8 mouse cellular contexts compared by ENCODE assay signal in genomic region chr2:156143953-156144724, GRCm38 (mm10). TPM values are rescaled to one million over a fixed set of nuclear protein-coding genes. Genes with fewer than 3 reads are reported as not detected.
DNase-seq lines count a peak whose midpoint lies in the region; ATAC-seq and TF ChIP-seq lines count a peak whose summit lies in the region.

Gene Romo1, plus strand, starts transcription at chr2:156144039.
Gene Nfs1, minus strand, starts transcription at chr2:156144186.

- peaks cover 6% of the 10 kb centered on the region for H3K36me3 ChIP-seq in ES-E14 (ENCODE audit: control insufficient read depth, insufficient read depth, low read length, poor library complexity, severe bottlenecking)
- H3K36me3 ChIP-seq in forebrain, embryonic 16.5 days (ENCODE audit: control insufficient read depth, insufficient read depth): peaks cover 15% of the 10 kb centered on the region; the same call in 1 of the 2 replicates
- peaks cover 40% of the 10 kb centered on the region for H3K36me3 ChIP-seq in lung, embryonic 14.5 days (ENCODE audit: insufficient read depth)
- peaks cover 28% of the 10 kb centered on the region for H3K36me3 ChIP-seq in thymus, adult 2 months (ENCODE audit: control insufficient read depth, insufficient read depth, low read length)

- peak within 1 kb of the TSS; percentile 93 for H3K4me2 ChIP-seq in forebrain, embryonic 16.5 days (ENCODE audit: low read length)
- peak within 1 kb of the TSS; percentile 80 for H3K4me2 ChIP-seq in lung, embryonic 14.5 days

- DNase-seq in ES-E14 (ENCODE audit: low read depth, low spot score): peak; percentile 88
- peak; percentile 86 for DNase-seq in cerebellum, adult 11-12 months
- DNase-seq in heart, postnatal 36 days: peak; percentile 91
- peak; percentile 93 to 94 for DNase-seq in layer of hippocampus, adult 2 months (ENCODE audit: low spot score in 2 of 2)
- DNase-seq in lung, embryonic 14.5 days: peak; percentile 98
- DNase-seq in thymus, adult 2 months: peak; percentile 96

- peak within 1 kb of the TSS; percentile 49 for H3K27ac ChIP-seq in ES-E14 (ENCODE audit: insufficient read depth, low read depth, low read length, poor library complexity, severe bottlenecking)
- H3K27ac ChIP-seq in forebrain, embryonic 16.5 days (ENCODE audit: low read length): peak within 1 kb of the TSS; percentile 93
- H3K27ac ChIP-seq in layer of hippocampus, adult 2 months: peak within 1 kb of the TSS; percentile 90
- peak within 1 kb of the TSS; percentile 94 for H3K27ac ChIP-seq in lung, embryonic 14.5 days (ENCODE audit: low read depth)
- peak within 1 kb of the TSS; percentile 54 for H3K27ac ChIP-seq in olfactory bulb, adult 2 months (ENCODE audit: insufficient read depth, low read depth, low read length)
- peak within 1 kb of the TSS; percentile 46 for H3K27ac ChIP-seq in thymus, adult 2 months (ENCODE audit: control insufficient read depth, insufficient read depth, low read length)

- TF ChIP-seq POLR2A in olfactory bulb, adult 2 months (IDR thresholded peaks at IDR 0.05; ENCODE audit: insufficient read depth, low read depth, low read length): peak; percentile 48; the same call in 1 of the 2 replicates
- peak; percentile 61 for TF ChIP-seq POLR2A in thymus, adult 2 months (IDR thresholded peaks at IDR 0.05; ENCODE audit: control insufficient read depth, extremely low read depth, insufficient read depth, low read length, poor library complexity)

- TF ChIP-seq CTCF in layer of hippocampus, adult 2 months (conservative IDR thresholded peaks at IDR 0.05): peak; percentile 69
- peak; percentile 67 for TF ChIP-seq CTCF in lung, embryonic 14.5 days (IDR thresholded peaks at IDR 0.05; ENCODE audit: low read depth)
- 0 out of 2 replicates have a peak, but pooled peaks have one; percentile 11 for TF ChIP-seq CTCF in olfactory bulb, adult 2 months (IDR thresholded peaks at IDR 0.05; ENCODE audit: insufficient read depth, low read depth, low read length)
- TF ChIP-seq CTCF in thymus, adult 2 months (IDR thresholded peaks at IDR 0.05; ENCODE audit: borderline replicate concordance, control insufficient read depth, extremely low read depth, insufficient read depth, low read length, poor library complexity): 0 out of 2 replicates have a peak, but pooled peaks have one; percentile 27

- peak within 1 kb of the TSS; percentile 78 to 86 for H3K4me3 ChIP-seq in ES-E14 (ENCODE audit: insufficient read depth in 1 of 2, low read depth in 1 of 2, low read length in 2 of 2, poor library complexity in 1 of 2, severe bottlenecking in 1 of 2)
- H3K4me3 ChIP-seq in forebrain, embryonic 16.5 days (replicated peaks; ENCODE audit: low read length): peak within 1 kb of the TSS; percentile 90
- peak within 1 kb of the TSS; percentile 95 for H3K4me3 ChIP-seq in layer of hippocampus, adult 2 months
- peak within 1 kb of the TSS; percentile 83 for H3K4me3 ChIP-seq in lung, embryonic 14.5 days (ENCODE audit: low read depth, low read length)
- H3K4me3 ChIP-seq in olfactory bulb, adult 2 months (ENCODE audit: insufficient read depth, low read depth, low read length): peak within 1 kb of the TSS; percentile 66
- H3K4me3 ChIP-seq in thymus, adult 2 months (ENCODE audit: control insufficient read depth, insufficient read depth, low read length): peak within 1 kb of the TSS; percentile 81

- intact Hi-C loops in heart, postnatal 36 days (cut with DNase I): loop anchor here (2.0 kb wide), 1 partner anchor 181 kb away; no protein-coding TSS in a partner anchor

- peak within 1 kb of the TSS; percentile 84 for H3K9ac ChIP-seq in ES-E14 (ENCODE audit: insufficient read depth, low read depth, low read length, poor library complexity, severe bottlenecking)
- H3K9ac ChIP-seq in forebrain, embryonic 16.5 days (replicated peaks; ENCODE audit: low read depth, low read length): peak within 1 kb of the TSS; percentile 87
- H3K9ac ChIP-seq in lung, embryonic 14.5 days: peak within 1 kb of the TSS; percentile 89

- peak; percentile 99 for ATAC-seq in forebrain, embryonic 16.5 days
- ATAC-seq in lung, embryonic 14.5 days (ENCODE audit: insufficient read depth): peak; percentile 97

- H3K4me1 ChIP-seq in ES-E14 (ENCODE audit: control insufficient read depth in 2 of 2, insufficient read depth in 2 of 2, low read length in 2 of 2, poor library complexity in 1 of 2): no peaks in the 10 kb centered on the region
- peaks cover 15% of the 10 kb centered on the region for H3K4me1 ChIP-seq in forebrain, embryonic 16.5 days (replicated peaks; ENCODE audit: control insufficient read depth, insufficient read depth, low read length)
- H3K4me1 ChIP-seq in lung, embryonic 14.5 days (ENCODE audit: insufficient read depth): no peaks in the 10 kb centered on the region
- peaks cover 3% of the 10 kb centered on the region; the same call in 1 of the 2 replicates for H3K4me1 ChIP-seq in olfactory bulb, adult 2 months (ENCODE audit: control insufficient read depth, insufficient read depth, low read length)
- H3K4me1 ChIP-seq in thymus, adult 2 months (replicated peaks; ENCODE audit: control insufficient read depth, insufficient read depth, low read length): peaks cover 3% of the 10 kb centered on the region

- in situ Hi-C loops in ES-E14 (cut with MboI; ENCODE audit: low sequenced_read_pairs in 2 of 2, unreplicated experiment in 2 of 2): no loop called here

- no peaks in the 10 kb centered on the region for H3K9me3 ChIP-seq in ES-E14 (ENCODE audit: control insufficient read depth, insufficient read depth, low read depth, low read length)
- H3K9me3 ChIP-seq in forebrain, embryonic 16.5 days (ENCODE audit: control insufficient read depth, low read length): no peaks in the 10 kb centered on the region
- H3K9me3 ChIP-seq in lung, embryonic 14.5 days (ENCODE audit: low read depth, low read length): no peaks in the 10 kb centered on the region

- WGBS in forebrain, embryonic 16.5 days: 0% methylated on average over 69 of the region's 70 CpGs
- under 1% methylated on average over 70 of the region's 70 CpGs for WGBS in lung, embryonic 14.5 days
- under 1% methylated on average over 67 of the region's 70 CpGs for WGBS in olfactory bulb, adult 2 months
- under 1% methylated on average over 70 of the region's 70 CpGs for WGBS in thymus, adult 2 months

- no peaks in the 10 kb centered on the region for H3K27me3 ChIP-seq in forebrain, embryonic 16.5 days (replicated peaks; ENCODE audit: control insufficient read depth, insufficient read depth, low read length)
- no peaks in the 10 kb centered on the region for H3K27me3 ChIP-seq in lung, embryonic 14.5 days (ENCODE audit: insufficient read depth, low read length)
- no peaks in the 10 kb centered on the region for H3K27me3 ChIP-seq in thymus, adult 2 months (ENCODE audit: control insufficient read depth, insufficient read depth, low read length)

TF ChIP-seq in ES-E14, 5 proteins besides CTCF, POLR2A, EP300 and RAD21:
- peak; percentile 74 for TF ChIP-seq HCFC1 (IDR thresholded peaks at IDR 0.05; ENCODE audit: borderline replicate concordance, insufficient read depth, low read length)
- TF ChIP-seq CHD2 (IDR thresholded peaks at IDR 0.05; ENCODE audit: low read depth, low read length): 0 out of 2 replicates have a peak, but pooled peaks have one; percentile 35
- TF ChIP-seq ZNF384 (IDR thresholded peaks at IDR 0.05; ENCODE audit: low read depth, low read length): no peak
- TF ChIP-seq ZC3H11A (IDR thresholded peaks at IDR 0.05; ENCODE audit: borderline replicate concordance, low read depth, low read length): no peak
- no peak for TF ChIP-seq MAFK (IDR thresholded peaks at IDR 0.05; ENCODE audit: insufficient read depth, low read depth, low read length)

RNA-seq across cellular contexts. Expression of gene Romo1, which starts in this region (rescaled TPM):
- total RNA-seq in ES-E14 (2012; rRNA removed): 211 and 216 TPM in 2 replicates
- 295 and 326 TPM in 2 replicates for polyA plus RNA-seq in forebrain, embryonic 16.5 days (2015; fragmentation: Nextera tagmentation; extraction: Ambion mirVana)
- total RNA-seq in heart, postnatal 36 days (2021): 100 to 1,000 TPM; 345 to 377 TPM
- total RNA-seq in layer of hippocampus, adult 2 months (2021): 100 to 1,000 TPM; 149 to 160 TPM
- polyA plus RNA-seq in lung, embryonic 14.5 days (2014; fragmentation: Nextera tagmentation; extraction: Ambion mirVana): 396 and 414 TPM in 2 replicates
- polyA plus RNA-seq in olfactory bulb, adult 2 months (2012; ENCODE audit: insufficient read depth, insufficient read length, low replicate concordance, missing spikeins): not detected in 2 replicates
- 214 and 241 TPM in 2 replicates for polyA plus RNA-seq in thymus, adult 2 months (2012; rRNA removed)

RNA-seq across cellular contexts. Expression of gene Nfs1, which starts in this region (rescaled TPM):
- total RNA-seq in ES-E14 (2012; rRNA removed): 40.2 and 41.6 TPM in 2 replicates
- 39.7 and 45.2 TPM in 2 replicates for polyA plus RNA-seq in forebrain, embryonic 16.5 days (2015; fragmentation: Nextera tagmentation; extraction: Ambion mirVana)
- 10 to 100 TPM; 86.3 to 93.6 TPM for total RNA-seq in heart, postnatal 36 days (2021)
- total RNA-seq in layer of hippocampus, adult 2 months (2021): 10 to 100 TPM; 41.6 to 45.2 TPM
- 37.5 and 40.9 TPM in 2 replicates for polyA plus RNA-seq in lung, embryonic 14.5 days (2014; fragmentation: Nextera tagmentation; extraction: Ambion mirVana)
- not detected in 2 replicates for polyA plus RNA-seq in olfactory bulb, adult 2 months (2012; ENCODE audit: insufficient read depth, insufficient read length, low replicate concordance, missing spikeins)
- 52.7 and 53.8 TPM in 2 replicates for polyA plus RNA-seq in thymus, adult 2 months (2012; rRNA removed)

Comparison
In these comparisons a context has a peak if more than half of its experiments do, and no peak if none do; other contexts are left out.
1. Peak in every context shown above with its lines: DNase-seq, ATAC-seq, H3K4me3 ChIP-seq and H3K27ac ChIP-seq.
2. RNA of gene Nfs1 (polyA plus RNA-seq): 52.7 to 53.8 TPM in thymus, adult 2 months, 39.7 to 45.2 TPM in forebrain, embryonic 16.5 days and 37.5 to 40.9 TPM in lung, embryonic 14.5 days; not detected in olfactory bulb, adult 2 months; every median in the first group is over 10 times any median in the second.
3. CTCF ChIP-seq: peak in every context shown above with its lines; median percentile 69 in layer of hippocampus, adult 2 months; 67 in lung, embryonic 14.5 days; 27 in thymus, adult 2 months; 11 in olfactory bulb, adult 2 months.